Mouse (Mus musculus) neural tube, embryonic 15.5 days (tissue): ENCODE data around the gene Cd274. TPM values are rescaled to one million over a fixed set of nuclear protein-coding genes. Genes with fewer than 3 reads are reported as not detected.

Experiments
- polyA plus RNA-seq: library from polyadenylated mRNA; unstranded; fragments of >200 nt; fragmentation: Nextera tagmentation; extraction: Ambion mirVana; gene quantifications from 2 replicates; pipeline ENCODE4 v1.2.1, GENCODE M21; 2015

The Cd274 gene
- polyA plus RNA-seq, 1 experiment from 2014 or later, result 0.81 TPM

Other genes starting within 250 kb of the Cd274 start
- 10.9 and 11.9 TPM in 2 replicates for gene Jak2, start 115.6 kb upstream of the Cd274 start, polyA plus RNA-seq
- gene Insl6, start 42.1 kb upstream of the Cd274 start, polyA plus RNA-seq, result 1.7 and 3.2 TPM in 2 replicates
- 3.6 and 4.5 TPM in 2 replicates for gene Rln1, start 32.8 kb upstream of the Cd274 start, polyA plus RNA-seq
- gene Plgrkt, start 65 bp upstream of the Cd274 start, polyA plus RNA-seq, result 75.7 and 132 TPM in 2 replicates
- gene Pdcd1lg2, start 43.5 kb downstream of the Cd274 start, polyA plus RNA-seq, result 0.09 and 0.56 TPM in 2 replicates
- 13.8 and 14.6 TPM in 2 replicates for gene Ric1, start 154.8 kb downstream of the Cd274 start, polyA plus RNA-seq